Mouse (Mus musculus): ENCODE measurements at regions not wholly inside any gene's neighbourhood (a gene's known extent, or its start where the extent isn't known, plus 50 kb on each side); places are given as distances from the start of the nearest gene placed in this dataset.

GRCm38 (mm10) chr12:107132501-107132900 lies 355.9 kb upstream of the 3110018I06Rik start:
- TF ChIP-seq POLR2A (IDR thresholded peaks at IDR 0.05; ENCODE audit: control insufficient read depth in 1 of 2, insufficient read depth in 1 of 2, low read depth in 1 of 2, low read length in 2 of 2, poor library complexity in 1 of 2), result no peak
- no peak for TF ChIP-seq CTCF (IDR thresholded peaks at IDR 0.05 in 2 of 3, conservative IDR thresholded peaks at IDR 0.05 in 1 of 3; ENCODE audit: control insufficient read depth in 1 of 3, insufficient read depth in 1 of 3, low read depth in 2 of 3, low read length in 3 of 3, poor library complexity in 1 of 3, severe bottlenecking in 1 of 3)
- no peak for TF ChIP-seq MAFK (IDR thresholded peaks at IDR 0.05; ENCODE audit: borderline replicate concordance, low read depth, low read length)
